Mouse (Mus musculus): ENCODE data around the gene Pde4d.

GRCm38 (mm10) chr13:109736290-109737078 lies 1286.7 kb downstream of the Pde4d start:
- TF ChIP-seq CTCF (IDR thresholded peaks at IDR 0.05 in 2 of 3, conservative IDR thresholded peaks at IDR 0.05 in 1 of 3; ENCODE audit: control insufficient read depth in 1 of 3, insufficient read depth in 1 of 3, low read depth in 2 of 3, low read length in 3 of 3, poor library complexity in 1 of 3, severe bottlenecking in 1 of 3) (peak in 1 of 3 experiments; percentile 81; a peak in 3 of 6 replicates), SIN3A (IDR thresholded peaks at IDR 0.05; ENCODE audit: low read length) (no peak), ZC3H11A (IDR thresholded peaks at IDR 0.05; ENCODE audit: low read depth, low read length) (peak; percentile 91), E2F4 (IDR thresholded peaks at IDR 0.05; ENCODE audit: borderline replicate concordance, low read depth, low read length) (no peak), POLR2A (IDR thresholded peaks at IDR 0.05; ENCODE audit: control insufficient read depth in 1 of 2, insufficient read depth in 1 of 2, low read depth in 1 of 2, low read length in 2 of 2, poor library complexity in 1 of 2) (no peak), ETS1 (IDR thresholded peaks at IDR 0.05; ENCODE audit: low read depth, low read length) (no peak), EP300 (IDR thresholded peaks at IDR 0.05; ENCODE audit: low read depth in 1 of 2, low read length in 2 of 2) (no peak), POLR2AphosphoS5 (IDR thresholded peaks at IDR 0.05; ENCODE audit: borderline replicate concordance, low read depth, low read length) (no peak), ZNF384 (IDR thresholded peaks at IDR 0.05; ENCODE audit: low read depth, low read length) (no peak), MAX (IDR thresholded peaks at IDR 0.05; ENCODE audit: low read length) (no peak), USF2 (IDR thresholded peaks at IDR 0.05; ENCODE audit: borderline replicate concordance in 1 of 2, insufficient read depth in 1 of 2, low read depth in 1 of 2, low read length in 2 of 2) (no peak)

All from MEL (cell line).